Mouse (Mus musculus): ENCODE measurements around the gene Edf1.

Gene Edf1

GRCm38 (mm10) chr2:25561946-25562345, 4.3 kb downstream of the Edf1 start:
- DNase-seq (ENCODE audit: low spot score) = no peak

GRCm38 (mm10) chr2:25565741-25566140, 8.1 kb downstream of the Edf1 start:
- no peak for DNase-seq (ENCODE audit: low spot score)

- DNase-seq (ENCODE audit: low spot score) = no peak
Measured at GRCm38 (mm10) chr2:25566558-25566957, 8.9 kb downstream of the Edf1 start.

GRCm38 (mm10) chr2:25568473-25569019, 10.9 kb downstream of the Edf1 start:
- no peak for DNase-seq (ENCODE audit: low spot score)

GRCm38 (mm10) chr2:25569323-25569722, 11.7 kb downstream of the Edf1 start:
- DNase-seq (ENCODE audit: low spot score) = no peak

- no peak for DNase-seq (ENCODE audit: low spot score)
Measured at GRCm38 (mm10) chr2:25571221-25571620, 13.6 kb downstream of the Edf1 start.

GRCm38 (mm10) chr2:25573068-25573467, 15.4 kb downstream of the Edf1 start:
- DNase-seq (ENCODE audit: low spot score) = no peak

GRCm38 (mm10) chr2:25574136-25574535, 16.5 kb downstream of the Edf1 start:
- no peak for DNase-seq (ENCODE audit: low spot score)

GRCm38 (mm10) chr2:25574579-25575431, 17.2 kb downstream of the Edf1 start, which contains the start of the genes Mamdc4 and Phpt1:
Mamdc4 (minus strand) TSS chr2:25574845.
Phpt1 (minus strand) TSS chr2:25575224.
- DNase-seq (ENCODE audit: low spot score) = peak; percentile 87

GRCm38 (mm10) chr2:25575432-25576027, 17.9 kb downstream of the Edf1 start:
- no peak for DNase-seq (ENCODE audit: low spot score)

GRCm38 (mm10) chr2:25576028-25576850, 18.6 kb downstream of the Edf1 start:
- DNase-seq (ENCODE audit: low spot score) = no peak

GRCm38 (mm10) chr2:25576965-25577891, 19.6 kb downstream of the Edf1 start:
- DNase-seq (ENCODE audit: low spot score) = no peak

GRCm38 (mm10) chr2:25577951-25578795, 20.5 kb downstream of the Edf1 start:
- DNase-seq (ENCODE audit: low spot score) = no peak

- no peak for DNase-seq (ENCODE audit: low spot score)
Measured at GRCm38 (mm10) chr2:25578796-25579736, 21.4 kb downstream of the Edf1 start.

GRCm38 (mm10) chr2:25579737-25580460, 22.3 kb downstream of the Edf1 start:
- no peak for DNase-seq (ENCODE audit: low spot score)

GRCm38 (mm10) chr2:25580621-25581101, 23.0 kb downstream of the Edf1 start:
- no peak for DNase-seq (ENCODE audit: low spot score)

- DNase-seq (ENCODE audit: low spot score) = no peak
Measured at GRCm38 (mm10) chr2:25581294-25581864, 23.7 kb downstream of the Edf1 start, which contains the start of gene Ajm1. Ajm1 (minus strand) TSS chr2:25581757.

GRCm38 (mm10) chr2:25581901-25582301, 24.3 kb downstream of the Edf1 start:
- DNase-seq (ENCODE audit: low spot score) = no peak
